Mouse (Mus musculus) thymus, adult 2 months (tissue): ENCODE results near the gene Acp5. TPM values are rescaled to one million over a fixed set of nuclear protein-coding genes. Genes with fewer than 3 reads are reported as not detected.
A peak's percentile ranks its signal among the peaks of the same experiment; 100 is the strongest.

Source experiments
- DNase-seq: peaks from one replicate; pipeline ENCODE4 v3.0.0; 2021
- H3K27ac ChIP-seq: fragments of 200-500 bp; 2 replicates; pipeline ENCODE4 v1.5.1; 2012; ENCODE audit warnings: low read length, control low read depth; ENCODE audit not compliant: control insufficient read depth, insufficient read depth
- H3K27me3 ChIP-seq: fragments of 200-500 bp; 2 replicates; pipeline ENCODE4 v1.6.1; 2012; ENCODE audit warnings: mild to moderate bottlenecking, low read length, moderate library complexity, mixed read lengths; ENCODE audit not compliant: control insufficient read depth, insufficient read depth
- H3K36me3 ChIP-seq: fragments of 200-500 bp; 2 replicates; pipeline ENCODE4 v1.6.1; 2012; ENCODE audit warnings: mild to moderate bottlenecking, low read length, moderate library complexity; ENCODE audit not compliant: control insufficient read depth, insufficient read depth
- H3K4me1 ChIP-seq: fragments of 200-500 bp; replicated peaks from 2 replicates; pipeline ENCODE4 v1.6.1; 2012; ENCODE audit warnings: low read length; ENCODE audit not compliant: control insufficient read depth, insufficient read depth
- H3K4me3 ChIP-seq: fragments of 200-500 bp; 2 replicates; pipeline ENCODE4 v1.5.1; 2012; ENCODE audit warnings: mild to moderate bottlenecking, low read length, control low read depth, moderate library complexity; ENCODE audit not compliant: control insufficient read depth, insufficient read depth
- CTCF ChIP-seq: fragments of 200-500 bp; IDR thresholded peaks from 2 replicates; pipeline ENCODE4 v1.5.1; 2012; ENCODE audit warnings: mild to moderate bottlenecking, control low read depth, low read length, moderate library complexity, borderline replicate concordance; ENCODE audit not compliant: control insufficient read depth, poor library complexity, insufficient read depth; ENCODE audit errors: extremely low read depth
- POLR2A ChIP-seq: fragments of 200-500 bp; IDR thresholded peaks from 2 replicates; pipeline ENCODE4 v1.6.1; 2012; ENCODE audit warnings: mild to moderate bottlenecking, low read length, control low read depth, moderate library complexity; ENCODE audit not compliant: control insufficient read depth, poor library complexity, insufficient read depth; ENCODE audit errors: extremely low read depth
- WGBS: fragments of 180-500 bp; shearing (Covaris S2); methylation state at CpG from one replicate; pipeline ENCODE4 v1.1.7; 2018; 5-methylcytosine and 5-hydroxymethylcytosine counted together
- polyA plus RNA-seq: library from polyadenylated mRNA; depleted of rRNA; stranded (reverse); fragments of >200 nt; gene quantifications from 2 replicates; pipeline ENCODE4 v1.2.3, GENCODE M21; 2012

The Acp5 gene
- polyA plus RNA-seq, 1 experiment = 304 TPM

- Histone ChIP-seq H3K27ac (no peak overlapping the region), H3K36me3 (no peaks in the 10 kb centered on the region), H3K4me1 (no peaks in the 10 kb centered on the region; the same call in 1 of the 2 replicates), H3K4me3 (peak overlapping the region; percentile 50), H3K27me3 (no peaks in the 10 kb centered on the region)
- DNase-seq = peak; percentile 44
- 5% methylated on average over 53 of the region's 54 CpGs for WGBS
- TF ChIP-seq CTCF (no peak), POLR2A (no peak)
Measured at GRCm38 (mm10) chr9:22164711-22165668, 29.5 kb upstream of the Acp5 start.

GRCm38 (mm10) chr9:22162912-22163311, 27.4 kb upstream of the Acp5 start:
- no peaks in the 10 kb centered on the region for H3K27me3 ChIP-seq
- H3K4me1 ChIP-seq = no peaks in the 10 kb centered on the region; the same call in 1 of the 2 replicates
- 97% methylated on average over 7 of the region's 7 CpGs for WGBS
- DNase-seq = no peak
- TF ChIP-seq POLR2A (no peak), CTCF (no peak)
- no peak overlapping the region for H3K27ac ChIP-seq
- H3K36me3 ChIP-seq = no peaks in the 10 kb centered on the region
- no peak overlapping the region for H3K4me3 ChIP-seq

DNA sequence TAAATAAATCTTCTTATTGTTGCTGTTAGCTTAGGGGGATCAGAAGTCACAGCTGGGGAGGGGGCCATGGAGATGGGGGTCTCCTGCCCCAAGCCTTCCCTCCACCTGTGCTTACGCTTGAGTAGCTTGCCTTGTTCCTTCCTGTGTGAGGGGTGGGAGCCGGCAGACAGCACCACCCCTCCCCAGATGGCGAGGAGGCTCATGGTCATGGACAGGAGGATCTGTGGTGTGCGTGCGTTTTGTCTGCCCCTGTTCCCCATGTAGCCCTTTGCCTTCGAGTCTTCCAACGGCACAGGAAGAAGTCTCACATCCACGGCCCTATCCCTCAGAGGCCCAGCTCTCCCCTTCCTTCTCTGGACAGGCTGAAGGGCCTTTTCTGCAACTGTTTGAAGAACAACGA, 26.8 kb upstream of the Acp5 start:
- Histone ChIP-seq H3K4me3 (no peak overlapping the region), H3K4me1 (peaks cover 4% of the 10 kb centered on the region), H3K27ac (no peak overlapping the region), H3K36me3 (no peaks in the 10 kb centered on the region), H3K27me3 (no peaks in the 10 kb centered on the region)
- no peak for DNase-seq
- no peak for TF ChIP-seq POLR2A
- TF ChIP-seq CTCF = no peak
- WGBS = 95% methylated on average over 9 of the region's 9 CpGs

GRCm38 (mm10) chr9:22161299-22161698, 25.8 kb upstream of the Acp5 start:
- H3K27me3 ChIP-seq = no peaks in the 10 kb centered on the region
- H3K4me1 ChIP-seq = peaks cover 6% of the 10 kb centered on the region
- H3K27ac ChIP-seq = no peak overlapping the region
- no peak for DNase-seq
- TF ChIP-seq POLR2A (no peak), CTCF (no peak)
- no peaks in the 10 kb centered on the region for H3K36me3 ChIP-seq
- no peak overlapping the region for H3K4me3 ChIP-seq
- 79% methylated on average over 6 of the region's 6 CpGs for WGBS

DNA sequence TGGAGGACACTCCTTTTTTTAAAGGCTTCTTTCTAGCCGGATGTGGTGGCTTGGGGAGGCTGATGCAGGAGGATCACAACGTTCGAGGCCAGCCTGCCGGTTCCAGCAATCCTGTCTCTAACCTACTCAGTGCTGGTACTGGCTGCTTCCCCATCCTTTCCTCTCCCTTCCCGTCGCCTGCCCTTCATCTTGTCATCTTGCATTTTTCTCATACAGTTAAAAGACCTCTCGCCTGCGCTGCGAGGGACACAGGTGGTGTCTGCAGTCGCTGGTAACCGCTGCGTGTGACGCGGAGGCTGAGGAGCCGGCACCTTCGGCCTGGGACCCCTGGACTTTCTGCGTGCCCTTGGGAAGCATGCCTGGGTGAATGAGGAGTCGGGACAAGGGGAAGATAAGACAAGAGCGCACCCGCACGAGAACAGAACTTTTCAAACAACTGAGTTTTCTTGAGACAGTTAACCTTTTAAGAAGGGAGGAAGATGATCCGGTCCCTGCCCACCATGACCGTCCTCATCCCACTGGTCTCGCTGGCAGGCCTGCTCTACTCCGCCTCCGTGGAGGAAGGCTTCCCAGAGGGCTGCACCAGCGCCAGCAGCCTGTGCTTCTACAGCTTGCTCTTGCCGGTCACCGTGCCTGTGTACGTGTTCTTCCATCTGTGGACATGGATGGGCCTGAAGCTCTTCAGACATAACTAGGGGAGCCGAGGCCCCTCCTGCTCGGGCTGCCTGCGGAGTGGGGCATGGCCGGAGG, 22.2 kb upstream of the Acp5 start:
- no peak for TF ChIP-seq POLR2A
- no peak for TF ChIP-seq CTCF
- H3K36me3 ChIP-seq = no peaks in the 10 kb centered on the region
- DNase-seq = no peak
- H3K27me3 ChIP-seq = no peaks in the 10 kb centered on the region
- 84% methylated on average over 34 of the region's 34 CpGs for WGBS
- no peak overlapping the region for H3K27ac ChIP-seq
- H3K4me3 ChIP-seq = peak overlapping the region; percentile 7; the same call in 1 of the 2 replicates
- H3K4me1 ChIP-seq = peaks cover 13% of the 10 kb centered on the region

GRCm38 (mm10) chr9:22156497-22157245, 21.2 kb upstream of the Acp5 start, which contains the start of gene Pigyl:
TSS of gene Pigyl (plus strand) at chr9:22156846.
- peak within 1 kb of the TSS; percentile 59 for H3K4me3 ChIP-seq
- no peak within 1 kb of the TSS for H3K27ac ChIP-seq
- DNase-seq = peak; percentile 100
- H3K4me1 ChIP-seq = peaks cover 13% of the 10 kb centered on the region
- under 1% methylated on average over 65 of the region's 65 CpGs for WGBS
- no peaks in the 10 kb centered on the region for H3K36me3 ChIP-seq
- H3K27me3 ChIP-seq = no peaks in the 10 kb centered on the region
- peak; percentile 89 for TF ChIP-seq POLR2A
- TF ChIP-seq CTCF = peak; percentile 62; the same call in 1 of the 2 replicates
